Mouse (Mus musculus): ENCODE measurements around the gene Lcn6. TPM values are rescaled to one million over a fixed set of nuclear protein-coding genes. Genes with fewer than 3 reads are reported as not detected.

Lcn6 gene
- polyA plus RNA-seq, 1 experiment from 2014 or later, result not detected

DNA sequence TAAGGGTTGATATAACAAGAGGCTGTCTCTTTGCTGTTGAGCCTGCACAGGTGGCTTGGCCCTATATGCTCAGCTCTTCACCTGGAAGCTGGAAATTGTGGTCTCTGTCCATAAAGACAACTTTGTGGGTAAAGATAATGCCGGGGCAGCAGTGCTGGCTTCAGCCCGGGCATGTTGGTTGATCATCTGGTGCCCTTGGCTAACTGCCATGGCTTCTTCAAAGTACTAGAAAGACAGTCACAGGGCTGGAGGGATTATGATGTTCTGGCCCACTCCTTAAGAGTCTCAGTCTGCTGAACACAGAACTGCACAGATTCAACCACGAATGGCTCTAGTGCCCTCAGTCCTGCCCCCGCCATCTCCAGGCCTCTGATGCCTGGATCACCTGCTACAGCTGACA, 19.3 kb upstream of the Lcn6 start:
- no peak overlapping the region for H3K4me2 ChIP-seq
- H3K36me3 ChIP-seq (ENCODE audit: control insufficient read depth, insufficient read depth, low read length), result no peaks in the 10 kb centered on the region

GRCm38 (mm10) chr2:25657652-25658051, 18.9 kb upstream of the Lcn6 start, which contains the start of gene Lcn5:
TSS of gene Lcn5 (plus strand) at chr2:25657952.
- no peak for ATAC-seq (ENCODE audit: low FRiP score)

More for the DNA sequence above, 19.3 kb upstream of the Lcn6 start:
- Histone ChIP-seq H3K27ac (ENCODE audit: low read depth, low read length) (no peak overlapping the region), H3K27me3 (ENCODE audit: control insufficient read depth, insufficient read depth, low read length) (no peaks in the 10 kb centered on the region), H3K9ac (ENCODE audit: low read length) (no peak overlapping the region), H3K4me3 (ENCODE audit: low read depth, low read length) (no peak overlapping the region), H3K4me1 (ENCODE audit: control insufficient read depth, insufficient read depth, low read length) (no peaks in the 10 kb centered on the region), H3K9me3 (ENCODE audit: control insufficient read depth, low read length) (no peaks in the 10 kb centered on the region)
- WGBS, result 96% methylated on average over 4 of the region's 4 CpGs
- ATAC-seq (ENCODE audit: low FRiP score), result no peak
- no peak for DNase-seq (ENCODE audit: low spot score, missing footprints)

GRCm38 (mm10) chr2:25660279-25660678, 16.3 kb upstream of the Lcn6 start:
- H3K4me2 ChIP-seq, result no peak overlapping the region
- 94% methylated on average over 8 of the region's 8 CpGs for WGBS
- DNase-seq (ENCODE audit: low spot score, missing footprints), result no peak

More at GRCm38 (mm10) chr2:25657652-25658051, 18.9 kb upstream of the Lcn6 start, which contains the start of gene Lcn5:
- Histone ChIP-seq H3K4me2 (no peak within 1 kb of the TSS), H3K9ac (ENCODE audit: low read length) (no peak within 1 kb of the TSS), H3K27ac (ENCODE audit: low read depth, low read length) (no peak within 1 kb of the TSS), H3K4me3 (ENCODE audit: low read depth, low read length) (no peak within 1 kb of the TSS), H3K4me1 (ENCODE audit: control insufficient read depth, insufficient read depth, low read length) (no peaks in the 10 kb centered on the region), H3K36me3 (ENCODE audit: control insufficient read depth, insufficient read depth, low read length) (no peaks in the 10 kb centered on the region), H3K9me3 (ENCODE audit: control insufficient read depth, low read length) (no peaks in the 10 kb centered on the region), H3K27me3 (ENCODE audit: control insufficient read depth, insufficient read depth, low read length) (no peaks in the 10 kb centered on the region)
- no peak for DNase-seq (ENCODE audit: low spot score, missing footprints)

DNA sequence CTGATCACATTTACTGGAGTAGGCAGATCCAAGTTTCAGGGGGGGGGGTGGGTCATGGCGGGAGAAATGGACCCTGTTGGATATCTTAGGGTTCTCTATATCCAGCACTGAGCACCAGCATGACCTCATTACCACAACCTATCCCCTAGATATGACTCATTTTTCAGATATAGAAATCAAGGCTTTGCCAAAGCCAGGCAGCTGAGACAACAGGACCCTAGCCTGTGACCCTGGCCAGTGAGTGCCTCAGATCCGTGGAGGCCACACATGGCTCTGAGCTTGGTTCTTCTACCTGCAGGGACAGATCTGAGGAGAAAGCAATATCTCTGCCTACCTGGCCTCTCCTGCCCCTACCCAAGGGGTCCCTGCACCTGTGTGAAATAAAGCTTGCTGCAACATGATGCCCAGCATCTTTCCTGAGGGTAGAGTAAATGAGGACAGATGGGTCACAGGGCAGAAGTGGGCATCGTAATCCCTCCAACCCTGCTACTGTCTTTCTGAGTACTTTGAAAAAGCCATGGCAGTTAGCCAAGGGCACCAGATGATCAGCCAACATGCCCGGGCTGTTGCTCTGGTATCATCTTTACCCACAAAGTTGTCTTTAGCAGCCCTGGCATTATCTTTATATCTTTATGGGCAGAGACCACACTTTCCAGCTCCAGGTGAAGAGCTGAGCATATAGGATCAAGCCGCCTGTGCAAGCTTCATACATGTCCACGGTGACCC, 15.2 kb upstream of the Lcn6 start:
- no peak overlapping the region for H3K9ac ChIP-seq (ENCODE audit: low read length)
- H3K9me3 ChIP-seq (ENCODE audit: control insufficient read depth, low read length), result no peaks in the 10 kb centered on the region
- ATAC-seq (ENCODE audit: low FRiP score), result no peak
- no peak overlapping the region for H3K27ac ChIP-seq (ENCODE audit: low read depth, low read length)
- H3K4me3 ChIP-seq (ENCODE audit: low read depth, low read length), result no peak overlapping the region
- no peaks in the 10 kb centered on the region for H3K27me3 ChIP-seq (ENCODE audit: control insufficient read depth, insufficient read depth, low read length)
- H3K4me2 ChIP-seq, result no peak overlapping the region
- H3K4me1 ChIP-seq (ENCODE audit: control insufficient read depth, insufficient read depth, low read length), result no peaks in the 10 kb centered on the region
- WGBS, result 90% methylated on average over 6 of the region's 6 CpGs
- H3K36me3 ChIP-seq (ENCODE audit: control insufficient read depth, insufficient read depth, low read length), result no peaks in the 10 kb centered on the region
- no peak for DNase-seq (ENCODE audit: low spot score, missing footprints)

More at GRCm38 (mm10) chr2:25660279-25660678, 16.3 kb upstream of the Lcn6 start:
- Histone ChIP-seq H3K27me3 (ENCODE audit: control insufficient read depth, insufficient read depth, low read length) (no peaks in the 10 kb centered on the region), H3K9ac (ENCODE audit: low read length) (no peak overlapping the region), H3K4me1 (ENCODE audit: control insufficient read depth, insufficient read depth, low read length) (no peaks in the 10 kb centered on the region), H3K36me3 (ENCODE audit: control insufficient read depth, insufficient read depth, low read length) (no peaks in the 10 kb centered on the region), H3K4me3 (ENCODE audit: low read depth, low read length) (no peak overlapping the region), H3K27ac (ENCODE audit: low read depth, low read length) (no peak overlapping the region), H3K9me3 (ENCODE audit: control insufficient read depth, low read length) (no peaks in the 10 kb centered on the region)
- ATAC-seq (ENCODE audit: low FRiP score), result no peak

DNA sequence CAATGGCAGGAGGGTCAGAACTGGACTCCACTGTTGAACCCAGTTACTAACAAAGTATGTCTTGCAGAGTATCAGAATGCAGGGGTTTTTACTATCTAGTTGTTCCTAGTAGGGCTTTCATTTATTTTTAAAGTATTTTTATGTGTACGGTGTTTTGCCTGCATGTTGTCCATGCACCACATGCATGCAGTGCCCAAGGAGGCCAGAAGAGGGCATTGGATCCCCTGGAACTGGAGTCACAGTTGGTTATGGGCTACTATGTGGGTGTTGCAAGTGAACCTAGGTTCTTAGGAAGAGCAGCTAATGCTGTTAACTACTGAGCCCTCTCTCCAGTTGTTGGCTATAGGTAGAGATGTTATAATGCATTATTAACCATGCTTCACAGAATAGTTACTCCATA, 13.1 kb upstream of the Lcn6 start:
- H3K9ac ChIP-seq (ENCODE audit: low read length), result no peak overlapping the region
- no peak for DNase-seq (ENCODE audit: low spot score, missing footprints)
- H3K4me2 ChIP-seq, result no peak overlapping the region
- no peak overlapping the region for H3K27ac ChIP-seq (ENCODE audit: low read depth, low read length)
- H3K4me3 ChIP-seq (ENCODE audit: low read depth, low read length), result no peak overlapping the region
- H3K27me3 ChIP-seq (ENCODE audit: control insufficient read depth, insufficient read depth, low read length), result no peaks in the 10 kb centered on the region
- ATAC-seq (ENCODE audit: low FRiP score), result no peak
- H3K4me1 ChIP-seq (ENCODE audit: control insufficient read depth, insufficient read depth, low read length), result no peaks in the 10 kb centered on the region
- H3K9me3 ChIP-seq (ENCODE audit: control insufficient read depth, low read length), result no peaks in the 10 kb centered on the region
- WGBS, result 62% methylated on average over 1 of the region's 1 CpGs
- H3K36me3 ChIP-seq (ENCODE audit: control insufficient read depth, insufficient read depth, low read length), result no peaks in the 10 kb centered on the region

DNA sequence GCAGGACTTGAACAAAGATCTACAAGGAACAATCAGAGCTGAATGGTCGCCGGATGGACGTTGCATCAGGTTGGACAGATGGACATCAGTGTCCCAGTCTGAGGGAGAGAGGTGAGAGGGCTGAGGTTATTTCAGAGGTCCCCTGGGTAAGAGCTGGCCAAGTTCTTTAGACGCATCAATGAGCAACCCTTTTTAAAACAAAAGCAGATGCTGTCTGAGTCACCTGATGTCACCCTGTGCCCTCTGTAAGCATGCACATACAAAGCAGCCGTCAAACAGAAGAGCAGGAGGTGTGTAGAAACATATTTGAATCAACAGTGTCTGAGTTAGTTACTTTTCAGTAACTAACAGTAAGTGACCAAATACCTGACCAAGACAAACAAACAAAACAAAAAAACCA, 12.5 kb upstream of the Lcn6 start:
- Histone ChIP-seq H3K9ac (ENCODE audit: low read length) (no peak overlapping the region), H3K27ac (ENCODE audit: low read depth, low read length) (no peak overlapping the region), H3K36me3 (ENCODE audit: control insufficient read depth, insufficient read depth, low read length) (no peaks in the 10 kb centered on the region), H3K4me1 (ENCODE audit: control insufficient read depth, insufficient read depth, low read length) (no peaks in the 10 kb centered on the region), H3K27me3 (ENCODE audit: control insufficient read depth, insufficient read depth, low read length) (no peaks in the 10 kb centered on the region), H3K4me3 (ENCODE audit: low read depth, low read length) (no peak overlapping the region), H3K4me2 (no peak overlapping the region), H3K9me3 (ENCODE audit: control insufficient read depth, low read length) (no peaks in the 10 kb centered on the region)
- no peak for DNase-seq (ENCODE audit: low spot score, missing footprints)
- WGBS, result 90% methylated on average over 5 of the region's 5 CpGs
- ATAC-seq (ENCODE audit: low FRiP score), result no peak

- H3K9me3 ChIP-seq (ENCODE audit: control insufficient read depth, low read length), result no peaks in the 10 kb centered on the region
- no peaks in the 10 kb centered on the region for H3K4me1 ChIP-seq (ENCODE audit: control insufficient read depth, insufficient read depth, low read length)
- no peaks in the 10 kb centered on the region for H3K36me3 ChIP-seq (ENCODE audit: control insufficient read depth, insufficient read depth, low read length)
- WGBS, result 77% methylated on average over 1 of the region's 1 CpGs
- no peak overlapping the region for H3K4me3 ChIP-seq (ENCODE audit: low read depth, low read length)
- ATAC-seq (ENCODE audit: low FRiP score), result no peak
- no peaks in the 10 kb centered on the region for H3K27me3 ChIP-seq (ENCODE audit: control insufficient read depth, insufficient read depth, low read length)
- no peak for DNase-seq (ENCODE audit: low spot score, missing footprints)
- H3K27ac ChIP-seq (ENCODE audit: low read depth, low read length), result no peak overlapping the region
- H3K4me2 ChIP-seq, result no peak overlapping the region
- H3K9ac ChIP-seq (ENCODE audit: low read length), result no peak overlapping the region
Measured at GRCm38 (mm10) chr2:25666516-25666915, 10.1 kb upstream of the Lcn6 start.

DNA sequence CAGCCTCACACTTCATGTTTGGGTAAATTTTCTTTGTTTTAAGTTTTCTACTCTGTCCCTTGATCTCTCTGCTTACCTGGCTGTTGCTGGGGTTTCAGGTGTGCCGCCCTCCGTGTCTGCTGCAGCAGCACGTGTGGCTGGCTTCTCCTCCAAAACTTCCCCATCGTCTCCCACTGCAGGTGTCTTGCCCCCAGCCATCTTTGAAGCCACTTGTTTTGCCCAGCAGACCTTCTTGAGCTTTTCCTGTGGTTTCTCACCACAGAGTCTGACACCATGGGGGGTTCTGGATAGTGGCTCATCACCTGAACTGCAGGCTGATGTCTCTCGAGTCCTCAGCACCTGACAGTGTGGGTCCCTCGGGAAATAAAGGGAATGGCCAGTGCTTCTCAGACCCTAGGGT, 3.0 kb downstream of the Lcn6 start:
- DNase-seq (ENCODE audit: low spot score, missing footprints) (no peak), ATAC-seq (ENCODE audit: low FRiP score) (no peak)
- H3K9me3 ChIP-seq (ENCODE audit: control insufficient read depth, low read length), result no peaks in the 10 kb centered on the region
- no peak overlapping the region for H3K9ac ChIP-seq (ENCODE audit: low read length)
- H3K4me2 ChIP-seq, result no peak overlapping the region
- no peak overlapping the region for H3K27ac ChIP-seq (ENCODE audit: low read depth, low read length)
- no peaks in the 10 kb centered on the region for H3K27me3 ChIP-seq (ENCODE audit: control insufficient read depth, insufficient read depth, low read length)
- H3K36me3 ChIP-seq (ENCODE audit: control insufficient read depth, insufficient read depth, low read length), result no peaks in the 10 kb centered on the region
- WGBS, result 85% methylated on average over 6 of the region's 6 CpGs
- H3K4me3 ChIP-seq (ENCODE audit: low read depth, low read length), result no peak overlapping the region
- no peaks in the 10 kb centered on the region for H3K4me1 ChIP-seq (ENCODE audit: control insufficient read depth, insufficient read depth, low read length)

GRCm38 (mm10) chr2:25682426-25682825, 5.8 kb downstream of the Lcn6 start, which contains the start of gene Lcn10:
TSS of gene Lcn10 (plus strand) at chr2:25682726.
- H3K4me2 ChIP-seq, result no peak within 1 kb of the TSS
- H3K27ac ChIP-seq (ENCODE audit: low read depth, low read length), result no peak within 1 kb of the TSS
- H3K9ac ChIP-seq (ENCODE audit: low read length), result no peak within 1 kb of the TSS
- H3K4me3 ChIP-seq (ENCODE audit: low read depth, low read length), result no peak within 1 kb of the TSS
- 64% methylated on average over 2 of the region's 2 CpGs for WGBS
- no peaks in the 10 kb centered on the region for H3K27me3 ChIP-seq (ENCODE audit: control insufficient read depth, insufficient read depth, low read length)
- H3K36me3 ChIP-seq (ENCODE audit: control insufficient read depth, insufficient read depth, low read length), result no peaks in the 10 kb centered on the region
- ATAC-seq (ENCODE audit: low FRiP score), result no peak
- H3K4me1 ChIP-seq (ENCODE audit: control insufficient read depth, insufficient read depth, low read length), result no peaks in the 10 kb centered on the region
- DNase-seq (ENCODE audit: low spot score, missing footprints), result no peak
- no peaks in the 10 kb centered on the region for H3K9me3 ChIP-seq (ENCODE audit: control insufficient read depth, low read length)

All from midbrain, embryonic 11.5 days (tissue).